Mouse (Mus musculus) kidney, adult 9 months (tissue): Measurements from ENCODE around the gene Gga3.

ENCODE experiments used
- DNase-seq: peaks from one replicate; pipeline ENCODE4 v3.0.0; 2022

Gga3 gene

DNA sequence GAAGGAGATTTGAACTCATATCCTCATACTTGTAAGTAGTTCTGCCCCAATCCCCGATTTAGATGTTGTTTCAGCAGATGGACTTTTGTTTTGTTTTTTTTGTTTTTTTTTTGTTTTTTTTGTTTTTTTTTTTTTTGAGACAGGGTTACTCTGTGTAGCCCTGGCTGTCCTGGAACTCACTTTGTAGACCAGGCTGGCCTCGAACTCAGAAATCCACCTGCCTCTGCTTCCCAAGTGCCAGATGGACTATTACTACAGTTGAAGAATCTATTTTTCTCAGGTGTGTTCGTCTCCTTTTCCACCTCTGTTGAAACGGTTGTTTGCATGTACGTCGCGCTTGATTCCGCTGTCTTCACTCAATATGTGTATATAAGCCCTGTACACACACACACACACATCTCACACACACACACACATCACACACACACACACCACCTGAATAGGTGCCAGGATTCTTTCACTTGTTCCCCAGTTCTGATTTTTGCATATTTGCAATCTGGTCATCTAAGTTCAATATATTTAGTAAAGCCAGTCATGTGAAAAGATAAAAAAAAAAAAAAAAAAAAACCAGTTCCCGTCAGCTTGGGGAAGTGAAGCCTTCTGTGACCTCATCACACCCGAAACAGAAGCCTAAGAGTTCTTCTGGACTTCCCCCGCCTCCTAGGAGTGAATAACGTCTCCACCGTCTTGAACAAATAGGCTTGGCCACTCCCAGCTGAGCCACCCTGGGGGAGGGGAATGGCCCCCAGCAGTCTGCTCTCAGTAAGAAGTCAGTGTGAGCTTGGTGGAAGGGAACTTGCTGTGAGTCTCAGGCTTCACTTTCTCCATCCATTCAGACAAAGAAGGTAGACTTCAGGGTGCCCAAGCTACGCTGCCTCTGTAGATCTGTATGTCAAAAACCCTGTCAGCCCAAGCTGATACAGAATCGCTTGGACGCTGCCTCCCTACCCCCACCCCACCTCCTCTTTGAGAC, 27.0 kb upstream of the Gga3 start:
- no peak for DNase-seq

DNA sequence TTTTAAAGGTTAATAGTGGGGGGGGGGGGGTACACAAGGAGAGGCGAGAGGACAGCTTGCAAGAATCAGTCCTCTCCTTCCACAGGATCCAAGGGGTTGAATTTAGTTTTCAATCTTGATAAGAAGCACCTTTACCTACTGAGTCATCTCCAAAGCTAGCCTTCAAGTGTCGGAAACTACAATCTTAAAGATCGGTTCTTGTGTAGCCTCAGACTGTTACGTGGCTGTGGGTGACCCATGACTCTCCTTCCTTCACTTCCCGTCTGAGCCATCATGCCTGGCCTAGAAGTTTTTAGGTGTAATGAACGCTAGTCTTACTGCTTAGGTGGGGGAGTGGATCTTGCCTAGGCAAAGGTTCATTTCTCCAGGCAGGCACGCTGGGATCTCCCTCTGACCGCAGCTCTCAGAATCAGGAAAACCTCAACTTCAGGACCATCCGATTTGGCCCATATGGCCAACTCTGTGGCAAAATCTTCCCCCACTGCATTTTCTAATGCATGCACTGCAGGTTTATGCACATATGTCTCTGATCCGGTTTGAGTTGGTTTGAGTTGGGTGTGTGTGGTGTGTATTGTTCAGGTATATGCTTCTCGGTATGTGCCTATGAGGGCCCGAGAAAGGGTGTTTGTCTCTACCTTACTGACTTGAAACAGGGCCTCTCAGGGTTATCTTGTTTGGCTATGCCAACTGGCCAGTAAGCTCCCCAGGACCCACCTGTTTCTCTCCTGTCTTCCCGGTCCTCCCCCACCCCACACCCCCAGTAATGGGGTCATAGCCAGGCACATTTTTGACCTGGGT, 26.1 kb upstream of the Gga3 start:
- DNase-seq: no peak

DNA sequence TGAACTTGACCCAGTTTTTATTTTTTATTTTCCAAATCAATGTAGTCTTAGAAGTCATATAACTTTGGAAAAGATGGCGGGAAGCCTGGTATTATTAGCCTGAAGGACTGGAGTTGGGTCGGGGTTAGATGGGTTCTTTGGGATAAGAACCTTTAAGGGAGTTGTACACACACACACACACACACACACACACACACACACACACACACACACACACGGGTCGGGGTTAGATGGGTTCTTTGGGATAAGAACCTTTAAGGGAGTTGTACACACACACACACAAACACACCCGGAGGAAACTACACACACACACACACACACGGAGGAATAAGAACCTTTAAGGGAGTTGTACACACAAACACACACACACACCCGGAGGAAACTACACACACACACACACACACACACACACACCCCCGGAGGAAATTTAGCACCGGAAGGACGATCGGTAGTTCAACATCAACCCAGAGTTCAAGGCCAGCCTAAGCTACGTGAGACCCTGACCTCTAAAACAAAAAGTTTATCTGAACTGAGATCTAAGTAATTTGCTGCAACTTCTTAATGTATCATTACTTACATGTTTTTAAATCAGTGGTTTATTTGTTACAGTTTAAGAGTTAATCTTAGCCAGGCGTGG, 24.7 kb upstream of the Gga3 start:
- no peak for DNase-seq

DNA sequence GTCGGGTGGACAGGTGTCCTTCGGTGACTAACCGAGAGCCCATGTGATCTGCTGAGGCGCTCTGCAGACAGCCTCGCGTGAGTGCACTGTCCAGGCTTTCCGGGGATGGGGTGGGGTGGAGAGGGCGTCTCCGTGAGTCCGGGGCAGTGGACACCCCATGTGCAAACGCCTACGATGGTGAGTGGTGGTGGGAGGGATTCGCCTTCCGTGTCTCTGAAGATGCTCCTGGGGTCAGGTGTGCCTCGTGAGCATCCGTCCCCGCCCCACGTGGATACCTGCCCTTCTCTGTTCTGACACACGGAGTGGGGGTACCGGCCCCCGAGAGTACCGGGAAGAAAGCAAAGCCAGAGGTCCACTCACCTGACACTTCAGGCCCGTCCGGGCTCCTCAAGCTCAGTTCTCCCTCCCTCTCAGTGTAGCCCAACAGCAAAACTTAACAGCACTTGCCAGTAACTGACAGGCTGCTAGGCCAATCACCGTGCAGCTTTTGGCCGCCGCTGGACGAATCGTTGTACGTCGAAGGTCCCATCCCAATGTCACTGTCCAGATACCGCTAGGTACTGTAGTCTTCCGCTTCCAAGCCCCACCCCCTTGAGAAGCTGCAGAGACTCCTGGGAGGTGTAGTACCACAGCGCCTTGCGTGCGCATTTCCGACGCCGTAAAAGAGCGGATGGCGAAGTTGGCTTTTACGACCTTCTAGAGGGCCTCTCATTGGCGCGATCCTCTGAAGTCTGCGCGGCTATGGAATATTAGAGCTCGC, 24.0 kb upstream of the Gga3 start, which contains the start of gene Slc25a19:
TSS of gene Slc25a19 (minus strand) at position 591 of the 760 bp plus-strand sequence.
- DNase-seq: peak; percentile 100

DNA sequence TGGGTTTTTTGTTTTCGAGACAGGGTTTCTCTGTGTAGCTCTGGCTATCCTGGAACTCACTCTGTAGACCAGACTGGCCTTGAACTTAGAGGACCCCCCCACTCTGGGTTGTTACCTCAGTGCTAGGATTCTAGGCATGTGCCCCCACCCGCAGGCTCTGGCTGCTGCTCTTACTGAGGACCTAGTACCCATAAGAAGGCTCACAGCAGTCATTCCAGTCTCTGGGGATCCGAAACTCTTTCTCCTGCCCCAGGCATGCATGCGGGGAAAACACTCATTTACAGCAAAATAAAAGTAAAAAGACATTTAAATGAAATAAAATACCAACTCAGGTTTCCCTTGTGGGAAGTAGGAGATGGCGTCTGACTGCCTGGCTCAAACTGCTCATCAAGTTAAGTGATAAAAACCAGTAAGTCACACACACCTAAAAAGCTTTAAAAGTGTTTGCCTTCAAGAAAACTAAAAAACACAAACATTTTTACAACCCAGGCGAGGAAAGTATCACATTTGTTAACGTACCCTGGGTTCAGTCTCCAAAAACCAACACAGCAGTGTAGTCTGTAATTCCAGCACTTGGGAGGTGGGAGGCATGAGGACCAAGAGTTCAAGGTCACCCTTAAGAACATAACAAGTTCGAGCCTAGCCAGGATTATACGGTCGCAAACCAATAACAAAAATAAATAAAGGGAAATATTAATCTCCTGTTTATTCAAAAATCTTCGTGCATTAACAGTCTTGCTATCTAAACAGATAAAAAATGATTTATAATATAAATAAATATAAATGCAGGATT, 23.2 kb upstream of the Gga3 start:
- peak; percentile 32 for DNase-seq

DNA sequence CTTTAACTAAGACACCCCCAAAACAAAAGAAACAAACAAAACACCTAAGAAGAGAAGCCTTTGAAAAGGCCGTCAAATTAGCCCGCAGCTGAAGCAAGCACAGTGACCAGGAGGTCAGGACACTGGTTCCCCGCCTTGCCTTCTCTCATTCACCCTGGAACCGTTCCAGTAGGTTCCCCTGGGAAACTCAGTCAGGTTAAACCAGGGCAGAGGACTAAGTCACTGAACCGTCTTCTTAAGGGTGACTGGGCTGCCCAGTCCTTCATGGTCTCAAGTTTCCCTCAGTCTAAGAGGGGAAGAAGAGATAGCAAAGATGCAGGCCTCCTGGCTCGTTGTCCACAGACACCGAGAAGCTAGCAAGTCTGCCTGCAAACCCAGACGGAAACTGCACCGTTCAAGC, 22.0 kb upstream of the Gga3 start:
- DNase-seq: peak; percentile 95

DNA sequence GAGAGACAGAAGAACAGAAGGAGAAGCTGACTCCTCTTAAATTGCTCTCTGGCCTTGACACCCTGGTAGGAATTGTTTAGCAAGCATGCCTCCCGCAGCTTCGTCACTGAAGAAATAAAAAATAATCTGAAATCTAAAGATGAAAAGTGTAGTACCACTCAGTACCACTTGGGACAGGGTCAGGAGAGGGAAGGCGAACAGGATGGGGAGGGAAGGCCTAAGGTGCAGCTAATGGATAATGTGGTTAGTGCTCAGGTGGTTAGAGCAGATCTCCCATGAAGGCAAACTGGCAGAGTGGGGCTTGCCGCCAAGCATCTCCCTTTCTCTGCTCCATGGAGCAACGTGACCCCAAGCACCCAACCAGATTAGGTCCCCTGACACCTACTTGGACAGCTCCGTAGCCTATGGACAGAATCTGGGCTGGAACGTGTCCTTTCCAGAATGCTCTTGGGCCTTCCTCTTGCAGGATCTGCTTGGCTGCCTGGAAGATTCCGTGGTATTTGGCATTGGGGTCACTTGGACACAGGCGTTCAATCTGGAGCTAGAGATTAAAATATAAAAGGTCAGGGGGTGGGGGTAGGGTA, 19.7 kb upstream of the Gga3 start:
- DNase-seq: no peak

DNA sequence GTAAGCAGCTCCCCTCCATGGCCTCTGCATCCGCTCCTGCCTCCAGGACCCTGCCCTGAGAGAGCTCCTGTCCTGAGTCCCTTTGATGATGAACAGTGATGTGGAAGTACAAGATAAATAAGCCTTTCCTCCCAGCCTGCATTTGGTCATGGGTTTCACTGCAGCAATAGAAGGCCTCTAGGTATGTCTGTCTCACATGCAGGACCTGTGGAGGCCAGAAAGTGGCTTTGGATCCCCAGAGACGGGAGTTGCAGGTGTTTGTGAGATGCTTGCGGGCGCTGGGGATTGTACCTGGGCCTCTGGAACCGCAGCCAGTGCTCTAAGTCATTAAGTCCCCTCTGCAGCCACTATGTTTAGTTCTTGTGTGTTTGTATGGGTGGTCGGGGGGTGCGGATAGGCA, 16.1 kb upstream of the Gga3 start:
- DNase-seq: peak; percentile 11

DNA sequence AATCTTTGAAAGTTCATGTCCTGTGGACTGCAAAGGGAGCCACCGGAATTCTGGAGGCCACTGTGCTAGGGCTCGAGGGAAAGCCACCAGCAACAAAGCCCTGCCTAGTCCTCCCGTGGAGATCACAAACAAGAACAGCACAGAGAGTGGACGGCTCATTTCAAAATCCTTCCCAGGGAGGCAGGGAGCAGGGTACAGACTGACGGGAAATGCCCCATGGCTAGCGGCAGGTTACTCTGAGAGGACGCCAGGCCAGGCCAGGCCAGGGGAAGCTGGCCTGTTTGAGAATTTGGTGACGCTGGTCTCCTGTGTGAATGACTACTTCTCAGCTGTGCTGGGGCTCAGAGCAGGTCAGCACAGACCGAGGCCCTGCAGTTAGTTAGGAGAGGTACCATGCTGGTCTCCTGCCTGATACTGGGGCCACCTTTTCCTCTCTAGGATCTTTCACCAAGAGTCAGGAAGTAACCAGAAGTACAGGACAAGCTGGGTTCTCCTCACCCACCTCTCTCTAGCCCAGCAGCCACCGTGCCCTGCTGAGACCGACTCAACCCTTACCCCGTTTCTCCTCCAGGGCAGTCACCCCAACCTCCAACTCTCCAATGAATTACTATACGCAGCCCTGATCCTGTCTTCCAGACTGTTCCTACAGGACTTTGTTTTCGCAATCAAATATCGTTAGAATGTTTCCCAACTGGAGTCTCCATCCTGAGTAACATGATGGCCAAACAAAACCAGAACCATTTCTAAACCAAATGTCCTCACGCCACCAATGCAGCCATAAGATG, 15.1 kb upstream of the Gga3 start:
- peak; percentile 32 for DNase-seq

DNA sequence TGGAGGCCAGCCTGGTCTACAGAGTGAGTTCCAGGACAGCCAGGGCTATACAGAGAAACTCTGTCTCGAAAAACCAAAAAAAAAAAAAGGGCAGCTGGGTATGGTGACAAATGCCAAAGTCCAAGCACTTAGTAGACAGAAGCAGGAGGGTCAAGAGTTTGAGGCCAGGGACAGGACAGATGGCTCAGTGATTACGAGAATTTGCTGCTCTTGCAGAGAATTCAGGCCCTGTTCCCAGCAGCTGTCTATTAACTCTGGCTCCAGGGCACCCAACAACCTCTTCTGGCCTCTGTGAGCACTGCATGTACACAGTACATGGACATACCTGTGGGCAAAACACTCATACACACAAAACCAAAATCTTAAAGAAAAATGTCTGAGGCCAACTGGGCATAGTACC, 14.2 kb upstream of the Gga3 start:
- DNase-seq: peak; percentile 69

DNA sequence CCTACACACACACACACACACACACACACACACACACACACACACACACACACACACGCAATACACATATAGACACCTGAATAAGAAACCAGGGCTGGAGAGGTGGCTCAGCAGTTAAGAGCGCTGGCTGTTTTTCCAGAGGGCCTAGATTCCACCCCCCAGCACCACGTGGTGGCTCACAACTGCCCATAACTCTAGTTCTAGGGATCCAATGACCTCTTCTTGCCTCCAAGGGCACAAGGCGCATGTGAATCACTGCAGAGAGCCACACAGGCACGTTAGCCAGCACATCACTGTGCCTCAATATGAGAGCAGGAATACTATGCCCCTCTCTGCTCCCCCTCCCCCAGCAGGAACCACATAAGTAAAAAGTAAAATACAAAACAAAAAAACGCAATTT, 13.0 kb upstream of the Gga3 start:
- peak; percentile 75 for DNase-seq

DNA sequence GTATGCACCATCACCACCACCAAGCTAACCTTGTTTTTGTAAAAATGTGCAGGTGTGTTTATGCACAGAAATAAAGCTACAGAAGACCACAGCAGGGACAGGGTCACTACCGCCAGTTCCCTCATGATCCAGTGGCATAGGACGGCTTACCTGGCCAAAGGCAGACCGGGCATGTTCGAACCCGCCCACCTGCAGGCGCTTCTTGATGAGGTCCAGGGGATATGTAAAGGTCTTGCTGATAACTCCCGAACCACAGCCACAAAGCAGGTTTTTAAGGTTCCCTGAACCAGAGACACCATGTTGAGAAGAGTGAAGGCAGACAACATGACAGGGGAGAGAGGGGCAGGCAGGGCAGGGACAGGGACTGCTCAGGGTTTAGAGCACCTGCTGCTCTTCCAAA, 12.5 kb upstream of the Gga3 start:
- DNase-seq: peak; percentile 19

DNA sequence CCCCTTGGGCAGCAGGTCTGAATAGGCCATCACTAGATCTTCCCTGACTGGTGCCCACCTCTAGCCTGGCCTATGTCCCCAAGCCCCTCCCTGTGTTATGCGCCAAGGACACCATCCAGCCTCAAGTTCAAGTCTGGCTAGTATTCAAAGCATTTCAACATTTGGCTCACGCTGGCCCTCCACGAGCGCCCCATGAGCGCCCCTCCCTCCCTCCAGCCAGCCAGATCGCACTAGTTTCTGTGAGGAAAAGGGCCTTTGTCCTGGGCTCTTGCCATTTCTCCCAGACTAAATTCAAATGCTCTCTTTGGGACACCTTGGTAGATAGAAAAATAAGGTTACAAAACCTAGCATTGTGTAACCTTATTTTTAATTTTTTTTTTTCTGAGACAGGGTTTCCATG, 12.0 kb upstream of the Gga3 start:
- peak; percentile 56 for DNase-seq

DNA sequence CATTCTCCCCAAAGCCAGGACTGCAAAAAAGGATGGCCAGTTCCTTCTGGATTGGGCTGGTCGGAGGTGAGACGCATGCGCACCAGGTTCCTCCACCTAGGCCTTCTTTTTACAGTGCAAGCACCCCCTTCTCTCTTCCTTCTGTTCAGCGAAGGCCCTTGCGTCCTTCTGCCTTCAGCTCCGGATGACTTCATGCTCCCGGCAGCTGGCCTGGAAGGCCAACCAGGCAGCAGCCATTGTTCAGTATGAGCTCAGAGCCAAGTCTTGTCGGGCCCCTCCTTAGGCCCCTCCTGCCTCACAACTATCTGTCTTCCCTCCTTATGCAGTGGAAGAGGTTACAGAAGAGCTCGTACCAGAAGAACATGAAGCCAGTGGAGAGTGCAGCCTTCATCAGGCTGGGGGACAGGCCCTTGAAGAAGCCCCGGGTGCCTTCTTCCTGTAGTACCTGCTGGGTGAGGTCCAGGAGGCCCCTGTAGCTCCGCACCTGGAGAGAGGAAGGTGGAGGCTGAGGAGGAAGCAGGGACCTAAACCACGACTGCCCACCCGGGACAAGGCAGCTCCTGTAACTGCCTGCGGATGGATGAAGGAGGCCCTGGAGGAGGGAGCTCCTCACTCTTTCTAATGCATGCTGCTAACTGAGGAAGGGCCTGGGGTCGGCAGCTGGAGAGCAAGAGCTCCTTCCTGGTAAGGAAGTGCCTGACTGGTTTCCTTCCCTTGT, 11.4 kb upstream of the Gga3 start:
- DNase-seq: peak; percentile 15

DNA sequence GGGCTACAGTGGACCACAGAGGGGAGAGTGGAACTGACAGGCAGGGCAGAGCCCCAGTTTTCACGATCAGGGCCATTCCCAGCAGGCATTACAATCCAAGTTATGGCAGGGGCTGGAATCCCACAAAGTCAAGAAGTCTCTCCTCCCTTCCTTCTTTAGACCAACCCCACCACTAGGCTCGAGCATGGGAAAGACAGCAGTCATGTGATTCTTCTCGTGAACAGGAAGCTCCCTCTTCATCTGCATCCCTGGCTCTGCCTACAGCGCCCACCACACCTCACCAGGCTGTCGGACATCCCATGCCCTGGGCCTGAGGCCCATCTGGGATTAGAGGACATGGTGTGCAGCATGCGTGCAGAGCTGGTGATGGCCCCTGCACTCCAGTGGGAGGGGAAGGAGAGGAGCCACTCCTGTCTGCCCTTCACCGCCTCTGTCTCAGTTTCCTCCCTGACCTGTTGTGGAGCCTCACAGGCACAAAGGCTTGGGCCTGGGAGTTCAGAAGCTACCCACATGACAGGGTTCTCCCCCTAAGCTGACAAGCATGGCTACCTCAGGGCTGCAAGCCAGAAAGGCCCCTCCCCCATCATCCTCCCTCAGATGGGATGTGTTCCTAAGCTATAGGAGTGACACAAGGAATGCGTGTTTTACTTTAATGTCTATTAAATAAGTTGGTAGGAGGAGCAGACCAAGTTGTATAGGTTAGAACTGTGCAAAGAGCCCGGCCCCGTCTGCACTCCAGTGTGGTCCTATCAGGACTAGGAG, 10.7 kb upstream of the Gga3 start:
- DNase-seq: peak; percentile 54

DNA sequence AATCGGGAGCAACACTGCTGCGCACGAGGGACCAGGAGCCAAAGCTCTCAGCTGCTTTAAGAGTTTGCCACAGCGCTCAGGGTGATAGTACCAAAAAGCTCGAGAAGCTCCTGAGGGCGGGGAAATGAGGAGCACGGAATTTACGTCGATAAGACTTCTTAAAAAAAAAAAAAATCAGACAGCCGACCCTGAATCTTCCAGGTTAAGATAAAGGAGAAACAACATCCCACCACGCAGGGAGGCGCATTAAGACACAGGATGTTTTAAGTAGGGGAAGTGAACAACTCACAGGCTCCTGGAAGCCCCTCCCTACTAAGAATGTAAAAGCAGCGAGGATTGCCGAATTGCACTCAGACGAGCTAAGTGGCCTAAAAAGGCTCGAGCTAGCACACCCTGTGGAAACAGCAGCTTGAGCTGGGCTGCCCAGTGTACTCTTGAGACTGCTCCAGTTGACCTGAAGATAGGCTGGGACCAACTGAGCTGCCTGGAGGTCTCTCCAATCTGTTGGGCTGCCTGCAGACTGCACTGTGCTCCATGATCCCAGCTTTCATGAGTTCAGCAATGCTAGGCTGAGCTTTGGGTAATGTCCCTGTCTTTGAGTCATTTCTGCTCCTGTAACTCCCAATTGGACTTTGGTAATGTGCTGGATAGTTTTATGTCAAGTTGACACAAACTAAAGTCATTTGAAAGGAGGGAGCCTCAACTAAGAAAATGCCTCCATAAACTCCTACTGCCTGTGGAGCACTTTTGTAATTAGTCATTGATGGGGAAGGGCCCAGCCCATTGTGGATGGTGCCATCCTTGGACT, 9.5 kb upstream of the Gga3 start:
- DNase-seq: peak; percentile 52

DNA sequence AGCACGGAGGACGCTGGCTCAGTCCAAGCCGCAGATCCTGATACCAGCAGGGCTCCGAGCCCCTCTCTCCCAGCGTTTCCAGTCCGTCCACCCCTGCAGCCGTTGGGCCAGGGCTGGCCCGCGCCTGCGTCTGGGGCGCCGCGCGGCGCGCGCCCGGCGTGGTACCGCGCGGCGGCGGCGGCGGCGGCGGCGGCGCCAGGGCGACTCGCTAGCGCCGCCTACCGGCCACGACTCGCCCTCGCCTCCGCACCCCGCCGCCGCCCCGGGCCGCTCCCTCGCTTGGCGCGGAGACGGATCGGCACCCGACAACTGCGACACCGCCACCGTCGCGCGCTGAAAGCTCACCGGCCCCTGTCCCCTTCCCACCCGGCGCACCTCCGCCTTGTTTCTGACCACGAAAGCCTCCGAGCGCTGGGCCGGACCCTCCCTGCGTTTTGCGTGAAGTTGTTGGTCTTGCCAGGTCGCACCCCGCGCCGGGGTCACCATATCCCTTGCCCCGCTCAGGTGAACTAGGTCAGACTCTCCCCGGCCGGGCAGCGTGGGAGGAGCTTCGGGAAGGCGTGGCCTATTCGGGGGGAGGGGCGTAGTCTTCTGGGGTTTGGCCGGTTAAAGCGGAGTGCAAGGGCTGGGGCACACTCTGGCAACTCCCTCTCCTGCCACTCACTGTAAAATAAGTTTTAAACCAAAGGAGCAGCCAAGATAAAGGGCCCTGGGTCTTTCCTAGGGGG, 8.7 kb upstream of the Gga3 start, which contains the start of gene Mif4gd:
TSS of gene Mif4gd (minus strand) at position 560 of the 728 bp plus-strand sequence.
- peak; percentile 98 for DNase-seq
